In the genomic region with DNA sequence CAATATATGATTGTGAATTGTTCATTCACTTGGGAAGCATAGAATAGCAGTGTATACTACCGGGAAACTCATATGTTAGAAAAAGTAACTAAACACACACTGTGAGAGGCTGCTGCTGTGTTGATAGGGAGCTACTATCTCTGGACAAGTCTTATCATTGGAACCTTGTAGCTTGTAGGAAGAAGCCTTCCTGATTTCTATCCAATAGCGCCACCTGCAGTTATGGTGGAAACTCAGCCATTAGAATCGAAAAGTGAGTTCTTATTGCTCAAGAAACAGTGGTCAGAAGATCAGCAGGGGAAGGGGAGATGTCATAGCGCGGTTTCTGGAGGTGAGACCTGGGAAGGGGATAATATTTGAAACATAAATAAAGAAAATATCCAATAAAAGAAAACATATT, we compare ENCODE assay signal across 9 mouse cellular contexts.
DNase-seq lines count a peak whose midpoint lies in the region; ATAC-seq and TF ChIP-seq lines count a peak whose summit lies in the region.
"Had no signal": no experiment of that assay in that cellular context is flagged by ENCODE, and none has a peak within 500 bp of the region (broad histone marks: within the 10 kb centered on the region; RNA-seq: fewer than 3 reads in every experiment).

No protein-coding gene starts in this region.

- DNase-seq in gastrocnemius, adult 2 months = no peak
- DNase-seq in gastrocnemius, adult 18-20 months (ENCODE audit: low spot score) = no peak
- DNase-seq in 3T3-L1 (ENCODE audit: low read depth, low spot score) (peak; percentile 5), Patski (ENCODE audit: low read depth, low spot score) (no peak)
- DNase-seq in layer of hippocampus, postnatal 10 days (ENCODE audit: low spot score in 2 of 2) = peak; percentile 7 to 17
- DNase-seq in testis, postnatal 14 days (ENCODE audit: low spot score) = no peak
- no peak for DNase-seq in kidney, adult 11 months
- DNase-seq in kidney, postnatal 14 days = no peak

- CTCF ChIA-PET in Patski (lab: Charles Lee) = interaction anchor here (1.5 kb wide), 1 partner anchor 10 kb away, joined by 3 read pairs; no protein-coding TSS in a partner anchor

- POLR2A ChIA-PET in Patski (lab: Charles Lee) = no interaction called here

- intact Hi-C loops in gastrocnemius, adult 2 months (cut with DNase I) = no loop called here

- no peaks in the 10 kb centered on the region for H3K27me3 ChIP-seq in Patski
- H3K27me3 ChIP-seq: heart, embryonic 13.5 days had no signal

- in situ Hi-C loops in Patski (cut with MboI; ENCODE audit: low pct_unique_long_range_greater_than_20kb) = no loop called here

- H3K27ac ChIP-seq in gastrocnemius, adult 2 months = no peak overlapping the region
- H3K27ac ChIP-seq: heart, embryonic 13.5 days had no signal

- no peak for ATAC-seq in Patski

- TF ChIP-seq CTCF in gastrocnemius, adult 2 months (IDR thresholded peaks at IDR 0.05) = peak; percentile 14; the same call in 1 of the 2 replicates
- peak; percentile 40 for TF ChIP-seq CTCF in Patski (IDR thresholded peaks at IDR 0.05)

- H3K4me3 ChIP-seq in gastrocnemius, adult 2 months = no peak overlapping the region
- H3K4me3 ChIP-seq: heart, embryonic 13.5 days had no signal

Comparison
In these comparisons a context has a peak if more than half of its experiments do, and no peak if none do; other contexts are left out.
1. DNase-seq: peak in 3T3-L1 (single experiment) and layer of hippocampus, postnatal 10 days (2 of 2); none in gastrocnemius, adult 2 months (single experiment), gastrocnemius, adult 18-20 months (single experiment), Patski (single experiment), testis, postnatal 14 days (single experiment), kidney, adult 11 months (single experiment) and kidney, postnatal 14 days (single experiment).